ENCODE assay signal across 8 mouse cellular contexts in the genomic region with DNA sequence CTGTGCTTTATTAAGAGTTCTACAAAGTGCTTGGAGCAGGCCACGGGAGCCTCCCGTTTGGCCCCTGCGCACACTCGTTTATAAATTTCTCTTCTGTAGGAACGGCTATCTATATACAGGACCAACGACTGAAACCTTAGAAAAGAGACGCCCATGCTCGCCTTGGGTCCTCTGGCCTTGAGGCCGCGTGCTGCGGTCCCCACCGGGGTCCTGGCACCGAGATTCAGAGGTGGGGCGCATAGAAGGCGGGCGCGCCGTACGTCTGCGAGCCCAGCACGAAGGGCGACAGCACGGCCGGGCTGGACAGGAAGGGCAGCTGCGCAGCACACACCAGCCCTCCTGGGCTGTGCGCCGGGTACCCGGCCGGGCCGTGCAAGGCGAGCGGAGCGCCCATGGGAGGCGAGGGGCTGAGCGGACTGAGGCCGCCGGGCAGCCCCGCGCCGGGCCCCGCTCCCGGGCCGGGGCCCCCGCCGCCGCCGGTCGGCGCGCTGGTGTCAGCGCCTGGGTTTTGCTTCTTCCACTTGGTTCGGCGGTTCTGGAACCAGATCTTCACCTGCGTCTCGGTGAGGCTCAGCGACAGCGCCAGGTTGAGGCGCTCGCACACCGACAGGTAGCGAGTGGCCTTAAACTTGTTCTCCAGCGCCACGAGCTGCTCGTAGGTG. TPM values are rescaled to one million over a fixed set of nuclear protein-coding genes. Genes with fewer than 3 reads are reported as not detected.
DNase-seq lines count a peak whose midpoint lies in the region; ATAC-seq lines count a peak whose summit lies in the region.
"Had no signal": no experiment of that assay in that cellular context is flagged by ENCODE, and none has a peak within 500 bp of the region (broad histone marks: within the 10 kb centered on the region; RNA-seq: fewer than 3 reads in every experiment).

No protein-coding gene starts in this region.

- H3K4me3 ChIP-seq in forebrain, embryonic 11.5 days (ENCODE audit: low read depth, low read length) = peak overlapping the region; percentile 16; the same call in 1 of the 2 replicates
- H3K4me3 ChIP-seq in limb, embryonic 12.5 days (replicated peaks) = peak overlapping the region; percentile 34
- peak overlapping the region; percentile 21 for H3K4me3 ChIP-seq in stomach, embryonic 15.5 days (replicated peaks)

- no peak for ATAC-seq in forebrain, embryonic 11.5 days (replicated peaks; ENCODE audit: low FRiP score)
- no peak for ATAC-seq in limb, embryonic 12.5 days (ENCODE audit: insufficient number of reproducible peaks, insufficient read depth, low FRiP score, low TSS enrichment, low read depth)
- no peak for ATAC-seq in stomach, embryonic 15.5 days (ENCODE audit: insufficient read depth, low FRiP score, low read depth)

- under 1% methylated on average over 63 of the region's 64 CpGs for WGBS in forebrain, embryonic 11.5 days
- WGBS in limb, embryonic 12.5 days = 2% methylated on average over 45 of the region's 64 CpGs
- WGBS in stomach, embryonic 15.5 days = 1% methylated on average over 60 of the region's 64 CpGs

- H3K4me2 ChIP-seq in forebrain, embryonic 11.5 days (ENCODE audit: low read depth, low read length, severe bottlenecking) = peak overlapping the region; percentile 34; the same call in 1 of the 2 replicates
- H3K4me2 ChIP-seq in limb, embryonic 12.5 days = peak overlapping the region; percentile 51
- H3K4me2 ChIP-seq in stomach, embryonic 15.5 days = peak overlapping the region; percentile 48

- H3K27ac ChIP-seq in forebrain, embryonic 11.5 days (ENCODE audit: low read depth, low read length) = no peak overlapping the region
- no peak overlapping the region for H3K27ac ChIP-seq in limb, embryonic 12.5 days
- no peak overlapping the region for H3K27ac ChIP-seq in stomach, embryonic 15.5 days

- peaks cover 81% of the 10 kb centered on the region for H3K27me3 ChIP-seq in forebrain, embryonic 11.5 days (ENCODE audit: control insufficient read depth, insufficient read depth, low read length)
- H3K27me3 ChIP-seq in limb, embryonic 12.5 days = peaks cover 98% of the 10 kb centered on the region
- peaks cover 83% of the 10 kb centered on the region for H3K27me3 ChIP-seq in stomach, embryonic 15.5 days (replicated peaks)

- DNase-seq in retina, postnatal 1 day = peak; percentile 29
- no peak for DNase-seq in retina, embryonic 14.5 days (ENCODE audit: low spot score)
- peak; percentile 55 for DNase-seq in forebrain, embryonic 11.5 days (ENCODE audit: low spot score)
- no peak for DNase-seq in adrenal gland, postnatal 10 days
- DNase-seq in testis, postnatal 14 days (ENCODE audit: low spot score) = no peak

- no peak overlapping the region for H3K9ac ChIP-seq in forebrain, embryonic 11.5 days (ENCODE audit: low read length)
- peak overlapping the region; percentile 31; the same call in 1 of the 2 replicates for H3K9ac ChIP-seq in limb, embryonic 12.5 days (replicated peaks)
- no peak overlapping the region for H3K9ac ChIP-seq in stomach, embryonic 15.5 days

- no peaks in the 10 kb centered on the region for H3K9me3 ChIP-seq in forebrain, embryonic 11.5 days (ENCODE audit: control insufficient read depth, low read length)
- H3K9me3 ChIP-seq in limb, embryonic 12.5 days = no peaks in the 10 kb centered on the region
- no peaks in the 10 kb centered on the region for H3K9me3 ChIP-seq in stomach, embryonic 15.5 days

- peaks cover 22% of the 10 kb centered on the region; the same call in 1 of the 2 replicates for H3K4me1 ChIP-seq in forebrain, embryonic 11.5 days (replicated peaks; ENCODE audit: control insufficient read depth, insufficient read depth, low read length)
- peaks cover 33% of the 10 kb centered on the region for H3K4me1 ChIP-seq in limb, embryonic 12.5 days (replicated peaks)
- H3K4me1 ChIP-seq in stomach, embryonic 15.5 days = peaks cover 25% of the 10 kb centered on the region

- H3K36me3 ChIP-seq in forebrain, embryonic 11.5 days (ENCODE audit: control insufficient read depth, insufficient read depth, low read length) = no peaks in the 10 kb centered on the region
- no peaks in the 10 kb centered on the region for H3K36me3 ChIP-seq in limb, embryonic 12.5 days
- no peaks in the 10 kb centered on the region for H3K36me3 ChIP-seq in stomach, embryonic 15.5 days

RNA-seq across cellular contexts. Expression of a gene that starts 3.1 kb away (rescaled TPM):
- not detected in 2 replicates for polyA plus RNA-seq in forebrain, embryonic 11.5 days (2014; fragmentation: Nextera tagmentation; extraction: Ambion mirVana)
- polyA plus RNA-seq in limb, embryonic 12.5 days (2016; fragmentation: Nextera tagmentation; extraction: Ambion mirVana) = not detected in 2 replicates
- not detected in 2 replicates for polyA plus RNA-seq in stomach, embryonic 15.5 days (2015; fragmentation: Nextera tagmentation; extraction: Ambion mirVana)
- total RNA-seq in adrenal gland, postnatal 10 days (2021) = not detected
- total RNA-seq: layer of hippocampus, postnatal 10 days had no signal

RNA-seq across cellular contexts. Expression of a gene that starts 52.3 kb away (rescaled TPM):
- polyA plus RNA-seq in forebrain, embryonic 11.5 days (2014; fragmentation: Nextera tagmentation; extraction: Ambion mirVana) = 6.3 and 8.8 TPM in 2 replicates
- polyA plus RNA-seq in limb, embryonic 12.5 days (2016; fragmentation: Nextera tagmentation; extraction: Ambion mirVana) = 11.1 and 12.1 TPM in 2 replicates
- polyA plus RNA-seq in stomach, embryonic 15.5 days (2015; fragmentation: Nextera tagmentation; extraction: Ambion mirVana) = 8.7 and 9.6 TPM in 2 replicates
- 10 to 100 TPM in 1 of 2 experiments, 1 to 10 TPM in 1; 8.1 to 14.0 TPM for total RNA-seq in adrenal gland, postnatal 10 days (2021)

Comparison
In these comparisons a context has a peak if more than half of its experiments do, and no peak if none do; other contexts are left out.
1. DNase-seq: peak in retina, postnatal 1 day (single experiment) and forebrain, embryonic 11.5 days (single experiment); none in retina, embryonic 14.5 days (single experiment), adrenal gland, postnatal 10 days (single experiment) and testis, postnatal 14 days (single experiment).
2. Peak in every context shown above with its lines, with median percentiles within 50 percentile points of each other: H3K4me2 ChIP-seq and H3K4me3 ChIP-seq.